Mouse (Mus musculus) intestine, embryonic 14.5 days (tissue): ENCODE data around the gene Gm9745. TPM values are rescaled to one million over a fixed set of nuclear protein-coding genes. Genes with fewer than 3 reads are reported as not detected.
"Not testable (repeated sequence)": the region's sequence is repeated elsewhere in the genome, so short reads cannot be mapped to it uniquely, and the experiment has no call there.

ENCODE experiments used
- ATAC-seq: fragments of 200-750 bp; cut with Nextera tagmentation; replicated peaks from 2 replicates; pipeline ENCODE4 v1.8.0; 2017; ENCODE audit warnings: low read depth, moderate number of reproducible peaks, moderate TSS enrichment, moderate library complexity; ENCODE audit not compliant: low FRiP score, low TSS enrichment
- DNase-seq: peaks from one replicate; pipeline ENCODE4 v3.0.0-alpha.2; 2018; ENCODE audit warnings: low spot score
- H3K27ac ChIP-seq: fragments of 300-500 bp; sonication (generic); 2 replicates; pipeline ENCODE4 v1.5.1; 2014; ENCODE audit warnings: low read depth, mild to moderate bottlenecking, control low read depth
- H3K27me3 ChIP-seq: fragments of 300-500 bp; sonication (generic); replicated peaks from 2 replicates; pipeline ENCODE4 v1.6.1; 2014; ENCODE audit warnings: low read length, control low read depth; ENCODE audit not compliant: control insufficient read depth, insufficient read depth
- H3K36me3 ChIP-seq: fragments of 300-500 bp; sonication (generic); 2 replicates; pipeline ENCODE4 v1.6.1; 2014; ENCODE audit warnings: low read length, control low read depth; ENCODE audit not compliant: control insufficient read depth, insufficient read depth
- H3K4me1 ChIP-seq: fragments of 300-500 bp; sonication (generic); replicated peaks from 2 replicates; pipeline ENCODE4 v1.6.1; 2014; ENCODE audit warnings: low read length, control low read depth, mixed read lengths; ENCODE audit not compliant: control insufficient read depth, insufficient read depth
- H3K4me2 ChIP-seq: fragments of 300-500 bp; sonication (generic); 2 replicates; pipeline ENCODE4 v1.6.1; 2014; ENCODE audit warnings: low read length
- H3K4me3 ChIP-seq: fragments of 300-500 bp; sonication (generic); 2 replicates; pipeline ENCODE4 v1.5.1; 2014; ENCODE audit warnings: low read depth, low read length, control low read depth, mixed read lengths
- H3K9ac ChIP-seq: fragments of 300-500 bp; sonication (generic); 2 replicates; pipeline ENCODE4 v1.6.1; 2014; ENCODE audit warnings: mild to moderate bottlenecking, low read length
- H3K9me3 ChIP-seq: fragments of 300-500 bp; sonication (generic); 2 replicates; pipeline ENCODE4 v1.6.1; 2016; ENCODE audit warnings: low read length, control low read depth; ENCODE audit not compliant: control insufficient read depth
- WGBS: fragments of 180-500 bp; shearing (Covaris S2); extraction: QIAGEN DNeasy Blood & Tissue Kit; methylation state at CpG from one replicate; pipeline ENCODE4 v1.1.7; 2014; 5-methylcytosine and 5-hydroxymethylcytosine counted together
- polyA plus RNA-seq: library from polyadenylated mRNA; unstranded; fragments of >200 nt; fragmentation: Nextera tagmentation; extraction: Ambion mirVana; gene quantifications from 2 replicates; pipeline ENCODE4 v1.2.1, GENCODE M21; 2014

Gm9745 gene
- polyA plus RNA-seq, 1 experiment from 2014 or later, result not detected

- H3K4me3 ChIP-seq, result no peak overlapping the region
- ATAC-seq (no peak), DNase-seq (no peak)
- H3K27ac ChIP-seq, result no peak overlapping the region
- no peaks in the 10 kb centered on the region for H3K9me3 ChIP-seq
- WGBS, result 93% methylated on average over 5 of the region's 5 CpGs
- no peak overlapping the region for H3K9ac ChIP-seq
- H3K27me3 ChIP-seq, result no peaks in the 10 kb centered on the region
- H3K36me3 ChIP-seq, result peaks cover 19% of the 10 kb centered on the region
- no peak overlapping the region for H3K4me2 ChIP-seq
- H3K4me1 ChIP-seq, result no peaks in the 10 kb centered on the region
Measured at GRCm38 (mm10) chr13:8965224-8965623, 17.2 kb upstream of the Gm9745 start.

DNA sequence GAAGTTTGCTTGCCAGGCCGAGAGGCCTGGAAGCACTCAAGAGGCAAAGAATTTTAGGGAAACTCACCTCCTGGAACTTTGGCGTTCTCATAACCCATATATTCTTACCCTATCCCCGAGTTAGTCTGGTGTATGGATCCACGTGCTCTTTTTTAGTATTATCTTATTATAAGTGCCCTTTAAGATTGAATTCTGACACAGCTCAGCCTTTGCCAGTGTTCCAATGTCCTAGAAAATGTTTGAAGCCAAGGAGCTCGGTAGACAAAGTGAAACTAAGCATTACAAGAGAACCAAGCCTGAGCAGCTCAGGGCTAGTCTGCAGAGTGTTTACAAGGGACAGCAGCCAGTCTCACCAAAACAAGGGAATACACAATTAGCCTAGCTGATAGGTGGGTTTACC lies 14.2 kb upstream of the Gm9745 start:
- H3K27me3 ChIP-seq, H3K27ac ChIP-seq, H3K36me3 ChIP-seq, DNase-seq, H3K4me3 ChIP-seq, H3K4me1 ChIP-seq, H3K4me2 ChIP-seq, ATAC-seq, H3K9me3 ChIP-seq, H3K9ac ChIP-seq: not testable (repeated sequence)
- WGBS, result 27% methylated on average over 5 of the region's 5 CpGs

- not testable (repeated sequence) for H3K4me2 ChIP-seq, H3K4me1 ChIP-seq, H3K27ac ChIP-seq, H3K36me3 ChIP-seq, H3K9me3 ChIP-seq, H3K4me3 ChIP-seq, ATAC-seq, DNase-seq, H3K9ac ChIP-seq, H3K27me3 ChIP-seq
- 53% methylated on average over 3 of the region's 3 CpGs for WGBS
Measured at GRCm38 (mm10) chr13:8961128-8961888, 13.3 kb upstream of the Gm9745 start.

GRCm38 (mm10) chr13:8959554-8959953 lies 11.5 kb upstream of the Gm9745 start:
- H3K9ac ChIP-seq, ATAC-seq, H3K36me3 ChIP-seq, H3K4me3 ChIP-seq, H3K4me1 ChIP-seq, H3K4me2 ChIP-seq, H3K27me3 ChIP-seq, DNase-seq, H3K27ac ChIP-seq, H3K9me3 ChIP-seq: not testable (repeated sequence)
- 86% methylated on average over 5 of the region's 6 CpGs for WGBS

- H3K36me3 ChIP-seq, H3K9ac ChIP-seq, H3K4me1 ChIP-seq, ATAC-seq, H3K9me3 ChIP-seq, H3K4me3 ChIP-seq, DNase-seq, H3K27ac ChIP-seq, H3K4me2 ChIP-seq, H3K27me3 ChIP-seq: not testable (repeated sequence)
- WGBS, result 33% methylated on average over 1 of the region's 5 CpGs
Measured at GRCm38 (mm10) chr13:8959058-8959457, 11.0 kb upstream of the Gm9745 start.

DNA sequence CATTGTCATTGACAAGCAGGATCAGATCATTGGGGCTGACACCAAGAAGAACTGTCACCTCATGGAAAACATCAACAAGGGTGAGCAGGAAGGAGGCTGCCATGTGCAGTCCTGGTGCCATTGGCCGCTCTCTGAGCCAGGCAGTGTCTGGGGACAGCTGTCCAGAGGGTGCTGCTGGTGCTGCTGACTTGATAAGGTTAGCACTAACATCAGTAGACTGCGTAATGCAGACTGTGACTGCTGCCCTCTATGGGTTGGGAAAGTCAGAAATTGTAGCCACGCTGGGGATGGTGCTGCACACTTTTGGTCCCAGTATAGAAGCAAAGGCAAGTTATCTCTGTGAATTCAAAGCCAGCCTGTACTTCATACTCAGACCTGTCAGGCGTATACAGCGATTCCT lies 8.8 kb upstream of the Gm9745 start:
- H3K27ac ChIP-seq, H3K9ac ChIP-seq, H3K36me3 ChIP-seq, H3K4me1 ChIP-seq, DNase-seq, H3K4me2 ChIP-seq, H3K4me3 ChIP-seq, H3K27me3 ChIP-seq, ATAC-seq, H3K9me3 ChIP-seq: not testable (repeated sequence)
- WGBS, result no CpG with 5 or more reads among the region's 5 CpGs

DNA sequence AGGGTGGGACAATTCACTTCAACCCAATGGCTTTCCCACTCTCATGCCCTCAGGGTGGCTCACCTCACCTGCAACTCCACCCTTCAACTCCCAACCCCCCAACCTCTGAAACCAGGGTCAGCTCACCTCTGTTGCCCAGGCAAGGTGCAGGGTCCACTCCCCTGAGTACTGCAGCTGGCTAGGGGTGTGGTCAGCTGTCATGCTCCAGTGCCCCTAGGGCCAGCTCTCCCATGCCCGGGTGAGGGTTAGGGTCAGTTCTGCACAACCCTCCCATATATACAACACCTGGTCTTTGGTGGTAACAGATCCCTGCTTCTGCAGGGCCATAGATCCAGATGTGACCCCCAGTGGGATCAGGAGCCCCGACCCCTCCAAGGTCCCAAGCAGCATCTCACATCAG lies 7.1 kb upstream of the Gm9745 start:
- ATAC-seq, H3K27me3 ChIP-seq, H3K4me2 ChIP-seq, H3K9me3 ChIP-seq, H3K9ac ChIP-seq, H3K4me1 ChIP-seq, H3K36me3 ChIP-seq, H3K4me3 ChIP-seq, H3K27ac ChIP-seq, DNase-seq: not testable (repeated sequence)
- WGBS, result 76% methylated on average over 2 of the region's 2 CpGs

GRCm38 (mm10) chr13:8952563-8952962 lies 4.5 kb upstream of the Gm9745 start, which contains the start of gene Idi2:
Gene Idi2 (plus strand): TSS chr13:8952863.
- not testable (repeated sequence) for DNase-seq, H3K9me3 ChIP-seq, H3K9ac ChIP-seq, H3K4me3 ChIP-seq, H3K27ac ChIP-seq, H3K27me3 ChIP-seq, H3K4me1 ChIP-seq, H3K36me3 ChIP-seq, ATAC-seq, H3K4me2 ChIP-seq

DNA sequence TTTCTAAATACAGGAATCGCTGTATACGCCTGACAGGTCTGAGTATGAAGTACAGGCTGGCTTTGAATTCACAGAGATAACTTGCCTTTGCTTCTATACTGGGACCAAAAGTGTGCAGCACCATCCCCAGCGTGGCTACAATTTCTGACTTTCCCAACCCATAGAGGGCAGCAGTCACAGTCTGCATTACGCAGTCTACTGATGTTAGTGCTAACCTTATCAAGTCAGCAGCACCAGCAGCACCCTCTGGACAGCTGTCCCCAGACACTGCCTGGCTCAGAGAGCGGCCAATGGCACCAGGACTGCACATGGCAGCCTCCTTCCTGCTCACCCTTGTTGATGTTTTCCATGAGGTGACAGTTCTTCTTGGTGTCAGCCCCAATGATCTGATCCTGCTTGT lies 4.2 kb downstream of the Gm9745 start:
- not testable (repeated sequence) for H3K4me1 ChIP-seq, H3K27me3 ChIP-seq, H3K4me3 ChIP-seq, ATAC-seq, H3K9me3 ChIP-seq, H3K27ac ChIP-seq, H3K4me2 ChIP-seq, H3K9ac ChIP-seq, H3K36me3 ChIP-seq, DNase-seq
- WGBS, result no CpG with 5 or more reads among the region's 5 CpGs
